Mouse (Mus musculus): ENCODE measurements around the gene Cd2.

Cd2 gene

GRCm38 (mm10) chr3:101274041-101274770, 13.5 kb downstream of the Cd2 start:
- peak in 1 of 2 experiments; percentile 23 for DNase-seq

GRCm38 (mm10) chr3:101272166-101272565, 15.6 kb downstream of the Cd2 start:
- no peak for DNase-seq

DNA sequence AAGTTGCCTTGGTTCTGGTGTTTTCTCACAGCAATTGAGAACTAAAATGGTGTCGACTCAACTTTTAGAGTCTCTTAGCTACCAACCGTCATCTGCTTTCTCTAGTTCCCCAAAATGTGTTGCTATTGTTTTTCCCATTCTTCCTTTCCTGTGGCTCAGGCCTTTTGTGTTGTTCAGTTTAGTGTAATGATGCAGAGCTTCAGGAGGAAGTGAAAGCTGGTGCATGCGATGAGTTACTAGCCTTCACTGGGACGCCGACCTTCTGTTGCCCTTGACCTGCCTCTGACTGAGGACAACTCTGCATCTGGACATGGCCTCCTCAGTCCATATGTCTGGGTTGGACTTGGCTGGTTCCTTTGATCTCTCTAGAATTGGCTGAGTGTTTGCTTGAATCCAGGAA, 16.9 kb downstream of the Cd2 start:
- DNase-seq: no peak

- DNase-seq: no peak
Observed at GRCm38 (mm10) chr3:101268361-101268760, 19.4 kb downstream of the Cd2 start.

DNA sequence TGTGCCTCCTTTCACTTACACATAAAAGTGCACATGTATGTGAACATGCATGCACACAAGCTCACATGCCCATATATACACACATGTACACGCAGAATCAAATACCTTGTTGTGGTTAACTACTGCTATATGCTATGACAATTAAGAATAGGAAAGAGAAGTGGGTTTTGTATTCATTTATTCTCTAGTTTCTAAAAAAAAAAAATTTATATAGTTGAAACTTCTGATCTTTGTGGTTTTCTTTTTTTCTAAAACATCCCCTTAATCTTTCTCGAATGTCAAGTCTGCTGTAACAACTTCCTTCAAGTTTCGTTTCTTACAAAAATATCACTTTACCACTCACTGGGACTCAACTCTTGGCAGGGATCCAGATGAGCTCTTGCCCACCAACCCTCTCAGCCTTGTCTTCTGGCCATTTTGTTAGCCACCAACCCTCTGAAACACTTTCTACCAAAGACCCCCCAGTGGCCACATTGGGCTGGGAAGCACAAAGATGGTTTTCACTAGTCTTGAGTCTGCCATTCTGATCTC, 22.1 kb downstream of the Cd2 start:
- no peak for DNase-seq

GRCm38 (mm10) chr3:101258976-101259375, 28.8 kb downstream of the Cd2 start:
- DNase-seq: no peak

GRCm38 (mm10) chr3:101256090-101256489, 31.6 kb downstream of the Cd2 start:
- no peak for DNase-seq

DNA sequence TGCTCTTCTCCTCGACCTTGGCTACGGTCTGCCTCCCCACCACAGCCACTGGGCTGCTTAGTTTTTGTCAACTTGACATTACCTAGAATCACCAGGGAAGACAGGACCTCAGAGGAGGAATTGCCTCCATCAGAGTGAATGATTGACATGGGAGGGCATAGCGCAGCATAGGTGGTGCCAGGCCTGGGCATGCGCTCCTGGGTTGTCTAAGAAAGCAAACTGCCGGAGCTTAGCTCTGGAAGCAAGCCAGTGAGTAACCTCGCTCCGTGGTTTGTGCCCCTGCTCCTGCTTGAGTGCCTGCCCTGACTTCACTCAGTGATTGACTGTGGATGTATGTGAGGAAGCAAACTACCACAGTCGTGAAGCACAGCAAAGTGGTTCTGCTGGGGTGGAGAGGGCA, 35.6 kb downstream of the Cd2 start:
- no peak for DNase-seq

- DNase-seq: no peak
Observed at GRCm38 (mm10) chr3:101249846-101250245, 37.9 kb downstream of the Cd2 start.

DNA sequence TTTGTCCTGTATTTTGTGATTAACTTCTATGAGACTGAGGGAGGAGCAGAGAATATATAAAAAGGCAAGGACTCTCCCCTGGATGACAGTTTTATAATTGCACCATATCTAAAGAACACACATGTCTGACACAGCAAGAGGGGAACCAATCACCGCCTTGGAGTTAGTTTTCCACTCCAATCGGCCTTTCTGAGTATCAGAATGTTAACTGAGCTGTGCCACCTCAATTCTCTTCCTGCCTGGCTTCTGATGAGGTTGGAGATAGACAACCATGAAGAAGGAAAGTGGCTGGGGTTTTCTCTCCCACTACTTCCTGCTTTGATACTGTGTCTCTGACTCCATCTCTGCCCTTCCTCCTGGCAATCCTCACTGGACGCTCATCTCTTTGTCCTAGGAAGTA, 42.5 kb downstream of the Cd2 start:
- no peak for DNase-seq

- no peak for DNase-seq
Observed at GRCm38 (mm10) chr3:101243002-101243401, 44.7 kb downstream of the Cd2 start.

DNA sequence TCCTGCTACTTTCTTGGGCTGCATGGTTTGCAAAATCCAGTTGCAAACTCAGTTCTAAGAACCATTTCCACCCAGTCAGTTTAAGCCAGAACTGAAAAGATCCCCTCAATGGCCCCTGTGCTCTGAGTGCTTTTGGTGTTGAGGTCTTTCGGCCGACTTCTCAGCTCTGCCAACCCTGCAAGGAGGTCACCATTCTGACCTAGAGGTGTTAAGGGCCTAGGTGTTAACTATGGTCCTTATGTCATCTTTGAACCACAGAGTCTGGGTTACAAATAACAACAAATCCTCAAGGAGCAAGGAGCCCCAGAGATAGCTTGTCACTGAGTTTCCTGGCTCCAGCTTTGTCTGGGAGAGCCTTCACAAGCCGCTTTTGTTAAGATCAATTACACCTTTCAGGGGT, 45.9 kb downstream of the Cd2 start:
- DNase-seq: no peak

DNA sequence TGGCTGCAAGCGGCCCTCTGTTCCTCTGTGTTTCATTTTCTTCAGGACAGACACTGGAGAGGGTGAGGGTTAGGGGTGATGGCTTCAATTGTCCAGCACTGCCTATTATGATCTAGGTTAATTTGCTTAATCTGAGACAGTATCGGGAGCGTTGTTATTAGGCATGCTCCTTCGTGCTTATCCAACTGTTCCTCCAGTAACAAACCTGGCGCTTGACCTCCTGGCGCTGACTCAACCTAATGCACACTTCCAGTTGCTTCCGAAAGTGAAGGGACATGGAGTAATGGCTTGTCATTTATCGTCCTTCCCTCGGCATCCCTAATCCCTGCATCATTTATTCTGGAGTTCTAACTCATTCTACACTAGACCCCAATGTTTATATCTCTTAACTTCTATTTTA, 46.9 kb downstream of the Cd2 start:
- DNase-seq: no peak

- no peak for DNase-seq
Observed at GRCm38 (mm10) chr3:101239236-101239635, 48.5 kb downstream of the Cd2 start.

GRCm38 (mm10) chr3:101238695-101239094, 49.0 kb downstream of the Cd2 start:
- DNase-seq: no peak

DNA sequence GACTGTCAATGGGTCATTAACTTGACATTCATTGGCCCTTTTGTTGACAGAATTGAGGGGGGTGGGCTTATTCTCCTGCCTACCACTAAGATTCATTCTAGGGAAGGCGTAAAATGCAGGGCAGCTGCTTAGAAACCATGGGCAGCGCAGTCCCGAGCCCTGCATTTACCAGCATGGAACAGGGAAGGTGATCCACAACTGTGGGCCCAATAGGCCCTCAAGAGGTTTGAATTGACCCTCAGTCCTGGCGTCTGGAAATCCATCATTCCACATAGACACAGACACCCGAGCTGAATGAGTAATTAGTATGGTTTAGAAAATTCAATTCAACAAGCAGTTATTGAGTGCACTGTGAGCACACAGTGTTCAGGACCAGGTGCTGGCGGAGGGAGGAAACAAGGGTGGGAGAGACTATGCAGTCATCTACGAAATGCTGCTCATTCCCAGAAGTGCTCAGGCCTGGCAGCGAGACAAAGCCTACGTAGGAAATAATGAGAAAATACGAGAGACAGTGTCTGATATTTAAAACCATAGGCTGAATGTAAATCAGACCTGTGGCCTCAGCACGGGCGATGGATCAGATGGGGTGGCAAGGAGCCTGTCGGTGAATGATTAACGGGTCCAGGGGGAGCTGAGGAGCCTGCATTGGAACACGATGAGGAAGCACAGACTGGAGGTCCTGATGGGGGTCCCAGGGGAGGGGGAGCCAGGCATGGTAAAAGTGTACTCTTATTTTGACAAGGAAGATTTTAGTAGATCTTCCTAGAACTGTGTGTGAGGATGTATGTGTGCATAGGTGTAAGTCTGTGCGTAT, 50.5 kb downstream of the Cd2 start:
- no peak for DNase-seq

DNA sequence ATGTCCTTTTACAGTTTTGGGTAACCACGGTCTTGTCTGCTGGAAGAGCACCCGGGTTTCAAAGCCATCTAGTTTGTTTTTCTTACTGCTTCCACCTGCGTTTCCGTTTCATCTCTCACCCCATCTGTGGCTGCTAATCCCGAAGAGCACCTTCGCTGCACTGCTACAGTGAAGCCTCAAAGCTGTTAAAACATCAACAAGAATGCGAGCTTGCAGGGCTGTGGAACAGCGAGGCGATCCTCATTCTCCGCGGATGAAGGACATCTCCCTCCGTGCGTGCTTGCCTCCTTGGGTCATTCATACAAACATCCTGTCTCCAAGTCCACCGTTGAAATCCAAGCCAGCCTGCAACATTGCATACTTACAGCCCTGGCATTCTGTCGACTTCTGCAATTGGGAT, 51.5 kb downstream of the Cd2 start:
- DNase-seq: no peak

- no peak for DNase-seq
Observed at GRCm38 (mm10) chr3:101235321-101235720, 52.4 kb downstream of the Cd2 start.

GRCm38 (mm10) chr3:101233424-101233823, 54.3 kb downstream of the Cd2 start:
- no peak for DNase-seq

DNA sequence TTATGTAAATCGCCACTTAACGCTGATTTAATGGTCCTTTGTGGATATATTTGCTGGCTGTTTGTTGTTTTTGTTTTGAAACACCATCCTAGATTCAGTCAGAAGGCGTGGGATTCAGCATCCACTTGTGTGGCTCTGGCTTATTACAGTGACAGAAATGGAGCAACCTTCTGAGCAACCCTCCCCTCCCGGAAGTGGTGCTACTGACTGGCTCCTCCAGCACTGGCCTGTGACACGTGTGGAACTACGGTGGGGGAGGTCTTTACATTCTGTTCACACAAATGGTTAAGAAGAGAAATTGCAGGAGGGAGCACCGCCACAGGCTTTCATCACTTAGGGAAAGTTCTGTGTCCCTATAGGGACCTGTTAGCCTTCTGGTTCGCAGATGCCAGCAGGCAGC, 55.2 kb downstream of the Cd2 start:
- DNase-seq: no peak

DNA sequence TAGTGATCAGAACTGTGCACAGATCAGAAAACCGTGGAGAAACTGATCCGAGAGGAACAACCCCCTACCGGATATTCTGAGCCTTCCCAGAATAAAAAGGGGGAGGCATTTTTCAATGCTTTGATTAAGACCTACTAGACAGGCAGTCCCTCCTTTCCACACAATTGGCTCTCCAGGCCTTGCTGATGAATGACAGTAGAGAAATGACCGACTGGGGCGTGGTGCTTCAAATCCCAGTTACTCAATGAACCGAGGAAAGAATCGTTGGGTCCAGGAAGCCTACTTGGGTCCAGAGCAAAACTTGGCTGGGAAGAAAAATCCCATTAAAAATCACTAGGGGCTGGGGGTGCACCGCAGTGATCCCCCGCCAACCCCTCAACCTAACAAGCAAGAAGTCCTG, 57.5 kb downstream of the Cd2 start:
- DNase-seq: no peak

DNA sequence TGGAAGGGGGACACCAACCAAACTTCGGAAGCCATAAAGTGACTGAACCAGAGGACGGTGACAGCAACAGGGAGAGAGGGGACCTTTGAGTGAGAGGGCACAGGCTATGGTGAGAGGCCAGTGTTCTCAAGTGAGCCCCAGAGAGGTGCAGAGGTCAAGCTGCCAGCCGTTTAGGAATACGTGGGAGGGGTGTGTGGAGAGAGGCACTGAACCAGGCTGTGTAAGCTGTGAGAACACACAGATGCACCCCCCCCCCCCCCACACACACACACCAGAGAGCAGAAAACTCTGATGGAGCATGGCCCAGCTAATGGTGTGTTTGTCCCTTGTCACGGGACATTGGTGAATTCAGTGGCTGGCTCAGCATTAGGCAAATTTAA, 58.2 kb downstream of the Cd2 start:
- no peak for DNase-seq

DNA sequence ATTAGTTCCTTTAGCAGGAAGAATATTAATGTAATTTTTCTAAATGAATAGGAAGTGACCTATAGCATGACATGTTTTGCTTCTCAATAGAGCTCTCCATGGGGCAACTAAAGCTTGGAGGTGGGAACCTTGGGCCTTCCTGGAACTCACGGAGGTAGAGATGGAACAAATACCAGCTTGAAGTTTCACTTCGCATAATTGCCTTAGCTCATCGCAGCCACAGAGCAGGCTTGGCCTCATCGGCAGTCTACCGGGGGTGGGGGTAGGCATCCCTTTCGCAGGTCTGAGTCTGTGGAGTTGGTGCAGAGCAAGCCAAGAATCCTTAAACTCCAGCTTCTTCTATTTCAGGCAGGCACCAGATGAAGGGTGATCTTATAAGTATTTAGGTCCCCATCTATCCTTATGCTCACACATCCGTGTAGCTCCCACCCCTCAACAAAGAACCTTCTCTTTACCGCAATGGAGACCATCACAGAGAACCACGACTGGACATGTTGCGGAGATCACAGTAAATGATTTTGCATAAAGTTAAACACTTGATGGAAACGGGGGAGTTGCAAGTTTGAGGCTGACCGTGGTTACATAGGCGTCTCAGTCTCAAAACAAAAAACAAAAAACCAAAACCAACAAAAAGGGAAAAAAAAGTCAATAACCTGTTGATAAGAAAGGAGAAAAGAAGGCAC, 58.7 kb downstream of the Cd2 start:
- no peak for DNase-seq

DNA sequence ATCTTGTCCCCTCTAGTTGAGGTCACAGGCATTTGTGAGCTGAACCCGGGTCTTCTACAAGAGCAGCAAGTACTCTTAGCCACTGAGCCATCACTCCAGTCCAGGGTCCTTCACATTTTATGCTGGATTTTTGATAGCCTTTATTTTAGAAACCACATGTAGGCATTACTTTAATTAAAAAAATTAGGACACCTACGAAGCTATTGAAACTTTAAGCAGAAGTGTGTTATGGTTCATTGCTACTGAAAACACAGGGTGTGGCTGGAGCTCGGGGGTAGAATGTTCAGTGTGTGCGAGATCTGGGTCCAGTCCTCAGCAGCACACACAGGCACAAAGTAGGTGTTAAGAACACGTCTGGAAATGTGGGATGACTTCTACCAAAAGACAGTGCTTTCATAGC, 59.7 kb downstream of the Cd2 start:
- DNase-seq: no peak

All from cerebellum, postnatal 36 days (tissue).